Mouse (Mus musculus) inflammation-experienced regulatory T-cells, adult 6 months (primary cell): ENCODE data around the gene Btg4. TPM values are rescaled to one million over a fixed set of nuclear protein-coding genes. Genes with fewer than 3 reads are reported as not detected.
"Not testable (repeated sequence)": the region's sequence is repeated elsewhere in the genome, so short reads cannot be mapped to it uniquely, and the experiment has no call there.

Experiments
- ATAC-seq: one replicate; pipeline ENCODE4 v1.8.0; 2017
- polyA plus RNA-seq, 3 experiments: library from polyadenylated mRNA; unstranded; fragments of 100-300 nt; shearing (Covaris generic); gene quantifications; one replicate each; pipeline ENCODE4 v1.2.1; 2017

The Btg4 gene
- polyA plus RNA-seq, 3 experiments from 2014 or later: 0.56 TPM; not detected in 2

GRCm38 (mm10) chr9:51093697-51094096 lies 33.0 kb downstream of the Btg4 start:
- ATAC-seq: no peak

GRCm38 (mm10) chr9:51096306-51096705 lies 35.6 kb downstream of the Btg4 start:
- no peak for ATAC-seq

GRCm38 (mm10) chr9:51101756-51102425 lies 41.2 kb downstream of the Btg4 start, which contains the start of gene 4833427G06Rik:
4833427G06Rik (minus strand) TSS chr9:51102078.
- ATAC-seq: no peak

- no peak for ATAC-seq
Measured at GRCm38 (mm10) chr9:51102963-51103807, 42.5 kb downstream of the Btg4 start.

GRCm38 (mm10) chr9:51103808-51104514 lies 43.3 kb downstream of the Btg4 start:
- ATAC-seq: no peak

- ATAC-seq: no peak
Measured at GRCm38 (mm10) chr9:51105751-51106150, 45.0 kb downstream of the Btg4 start.

- no peak for ATAC-seq
Measured at GRCm38 (mm10) chr9:51114767-51115166, 54.1 kb downstream of the Btg4 start.

- no peak for ATAC-seq
Measured at GRCm38 (mm10) chr9:51136985-51137384, 76.3 kb downstream of the Btg4 start.

- no peak for ATAC-seq
Measured at GRCm38 (mm10) chr9:51137432-51137831, 76.7 kb downstream of the Btg4 start.

- no peak for ATAC-seq
Measured at GRCm38 (mm10) chr9:51137836-51138235, 77.1 kb downstream of the Btg4 start.

- no peak for ATAC-seq
Measured at GRCm38 (mm10) chr9:51138301-51138700, 77.6 kb downstream of the Btg4 start.

GRCm38 (mm10) chr9:51139401-51139800 lies 78.7 kb downstream of the Btg4 start:
- not testable (repeated sequence) for ATAC-seq

- ATAC-seq: no peak
Measured at GRCm38 (mm10) chr9:51140711-51141110, 80.0 kb downstream of the Btg4 start.

GRCm38 (mm10) chr9:51143437-51143836 lies 82.7 kb downstream of the Btg4 start:
- ATAC-seq: no peak

- no peak for ATAC-seq
Measured at GRCm38 (mm10) chr9:51144218-51144617, 83.5 kb downstream of the Btg4 start.

- ATAC-seq: no peak
Measured at GRCm38 (mm10) chr9:51146496-51146895, 85.8 kb downstream of the Btg4 start.

- ATAC-seq: no peak
Measured at GRCm38 (mm10) chr9:51147294-51147693, 86.6 kb downstream of the Btg4 start.

- ATAC-seq: peak; percentile 25
Measured at GRCm38 (mm10) chr9:51152079-51152752, 91.5 kb downstream of the Btg4 start.

GRCm38 (mm10) chr9:51161771-51162388 lies 101.2 kb downstream of the Btg4 start:
- peak; percentile 72 for ATAC-seq

GRCm38 (mm10) chr9:51163989-51164388 lies 103.3 kb downstream of the Btg4 start:
- ATAC-seq: no peak

GRCm38 (mm10) chr9:51165312-51166180 lies 104.8 kb downstream of the Btg4 start, which contains the start of gene Gm32742:
Gm32742 (minus strand) TSS chr9:51165517.
- ATAC-seq: no peak
